Mouse (Mus musculus) midbrain, embryonic 16.5 days (tissue): ENCODE measurements at regions not wholly inside any gene's neighbourhood (a gene's known extent, or its start where the extent isn't known, plus 50 kb on each side); places are given as distances from the start of the nearest gene placed in this dataset.

Experiments used
- ATAC-seq: fragments of 200-750 bp; cut with Nextera tagmentation; 2 replicates; pipeline ENCODE4 v1.8.0; 2017; ENCODE audit warnings: moderate TSS enrichment
- H3K27ac ChIP-seq: fragments of 300-500 bp; sonication (generic); 2 replicates; pipeline ENCODE4 v1.5.1; 2014; ENCODE audit warnings: mild to moderate bottlenecking, low read length, mixed read lengths
- H3K27me3 ChIP-seq: fragments of 300-500 bp; sonication (generic); 2 replicates; pipeline ENCODE4 v1.6.1; 2014; ENCODE audit warnings: low read depth, low read length, mixed read lengths; ENCODE audit not compliant: control insufficient read depth, insufficient read depth
- H3K36me3 ChIP-seq: fragments of 300-500 bp; sonication (generic); 2 replicates; pipeline ENCODE4 v1.6.1; 2014; ENCODE audit warnings: mild to moderate bottlenecking, low read length, moderate library complexity, mixed read lengths; ENCODE audit not compliant: control insufficient read depth, insufficient read depth
- H3K4me1 ChIP-seq: fragments of 300-500 bp; sonication (generic); 2 replicates; pipeline ENCODE4 v1.6.1; 2014; ENCODE audit warnings: mild to moderate bottlenecking, low read length, mixed read lengths; ENCODE audit not compliant: control insufficient read depth, insufficient read depth
- H3K4me2 ChIP-seq: fragments of 300-500 bp; sonication (generic); 2 replicates; pipeline ENCODE4 v1.6.1; 2014; ENCODE audit warnings: mild to moderate bottlenecking, low read length, mixed read lengths
- H3K4me3 ChIP-seq: fragments of 300-500 bp; sonication (generic); 2 replicates; pipeline ENCODE4 v1.5.1; 2014; ENCODE audit warnings: low read depth, mild to moderate bottlenecking, low read length, moderate library complexity, mixed read lengths
- H3K9ac ChIP-seq: fragments of 300-500 bp; sonication (generic); 2 replicates; pipeline ENCODE4 v1.6.1; 2014; ENCODE audit warnings: low read depth, low read length, mixed read lengths
- H3K9me3 ChIP-seq: fragments of 300-500 bp; sonication (generic); replicated peaks from 2 replicates; pipeline ENCODE4 v1.6.1; 2014; ENCODE audit warnings: mild to moderate bottlenecking, low read length, mixed read lengths; ENCODE audit not compliant: control insufficient read depth, poor library complexity, severe bottlenecking
- WGBS: fragments of 180-500 bp; shearing (Covaris S2); extraction: QIAGEN DNeasy Blood & Tissue Kit; methylation state at CpG from one replicate; pipeline ENCODE4 v1.1.7; 2014; 5-methylcytosine and 5-hydroxymethylcytosine counted together

DNA sequence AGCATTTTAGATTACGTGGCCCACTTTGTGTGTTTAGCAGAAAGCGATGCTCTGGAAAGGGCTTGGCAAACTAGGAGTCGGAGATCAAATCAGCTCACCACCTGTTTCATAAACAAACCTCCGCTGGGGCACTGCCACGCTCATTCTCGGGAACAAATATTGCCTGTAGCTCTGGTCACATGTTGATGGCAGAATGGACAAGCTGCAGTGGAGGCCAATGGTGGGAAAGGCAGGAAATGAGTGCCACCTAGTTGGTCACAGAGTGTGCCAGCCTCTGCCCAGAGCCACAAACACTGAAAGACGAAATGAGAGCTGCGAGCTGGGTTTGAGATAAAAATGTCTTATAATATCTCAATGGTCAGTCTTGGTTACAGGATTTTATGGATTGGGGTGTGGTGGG lies 259.2 kb upstream of the Csf3r start:
- H3K9ac ChIP-seq, result no peak overlapping the region
- no peaks in the 10 kb centered on the region for H3K4me1 ChIP-seq
- no peaks in the 10 kb centered on the region for H3K36me3 ChIP-seq
- no peak for ATAC-seq
- H3K9me3 ChIP-seq, result no peaks in the 10 kb centered on the region
- no peak overlapping the region for H3K4me2 ChIP-seq
- no peak overlapping the region for H3K4me3 ChIP-seq
- H3K27ac ChIP-seq, result no peak overlapping the region
- WGBS, result 80% methylated on average over 8 of the region's 8 CpGs
- no peaks in the 10 kb centered on the region for H3K27me3 ChIP-seq

DNA sequence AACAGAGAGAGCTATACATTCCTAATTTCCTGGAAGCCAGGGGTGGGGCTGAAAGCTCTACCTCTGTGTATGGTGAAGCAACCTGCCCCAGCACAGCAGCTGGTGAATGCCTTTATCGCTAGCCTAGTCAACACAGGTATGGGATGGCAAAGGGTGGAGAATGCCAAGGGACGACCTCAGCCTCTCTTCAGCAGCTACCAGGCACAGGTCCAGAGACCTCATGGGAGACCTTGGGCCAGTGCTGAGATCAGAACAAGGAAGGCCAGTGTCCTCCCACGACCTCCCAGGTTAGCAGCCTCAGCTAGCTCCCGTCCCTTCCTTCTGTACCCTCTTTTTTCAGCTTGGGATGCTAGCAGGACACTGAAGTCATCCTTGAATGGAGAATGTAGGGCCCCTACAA lies 247.2 kb upstream of the Csf3r start:
- H3K27me3 ChIP-seq, result no peaks in the 10 kb centered on the region; the same call in 1 of the 2 replicates
- H3K4me1 ChIP-seq, result peaks cover 16% of the 10 kb centered on the region; the same call in 1 of the 2 replicates
- no peak overlapping the region for H3K4me3 ChIP-seq
- H3K9me3 ChIP-seq, result no peaks in the 10 kb centered on the region
- no peak overlapping the region for H3K4me2 ChIP-seq
- WGBS, result 95% methylated on average over 4 of the region's 4 CpGs
- H3K27ac ChIP-seq, result no peak overlapping the region
- no peaks in the 10 kb centered on the region for H3K36me3 ChIP-seq
- ATAC-seq, result no peak
- H3K9ac ChIP-seq, result no peak overlapping the region

GRCm38 (mm10) chr4:125780113-125780512 lies 244.2 kb upstream of the Csf3r start:
- Histone ChIP-seq H3K27me3 (no peaks in the 10 kb centered on the region; the same call in 1 of the 2 replicates), H3K4me1 (peaks cover 16% of the 10 kb centered on the region; the same call in 1 of the 2 replicates), H3K9ac (no peak overlapping the region), H3K4me3 (no peak overlapping the region), H3K9me3 (no peaks in the 10 kb centered on the region), H3K4me2 (no peak overlapping the region), H3K36me3 (no peaks in the 10 kb centered on the region), H3K27ac (no peak overlapping the region)
- 12% methylated on average over 4 of the region's 4 CpGs for WGBS
- no peak for ATAC-seq

GRCm38 (mm10) chr4:125780921-125781487 lies 243.3 kb upstream of the Csf3r start:
- H3K27me3 ChIP-seq, result no peaks in the 10 kb centered on the region; the same call in 1 of the 2 replicates
- ATAC-seq, result peak; percentile 59; the same call in 1 of the 2 replicates
- peak overlapping the region; percentile 48; the same call in 1 of the 2 replicates for H3K9ac ChIP-seq
- H3K9me3 ChIP-seq, result no peaks in the 10 kb centered on the region
- H3K27ac ChIP-seq, result peak overlapping the region; percentile 62
- peaks cover 16% of the 10 kb centered on the region; the same call in 1 of the 2 replicates for H3K4me1 ChIP-seq
- no peaks in the 10 kb centered on the region for H3K36me3 ChIP-seq
- H3K4me2 ChIP-seq, result peak overlapping the region; percentile 18; the same call in 1 of the 2 replicates
- whole genome bisulfite sequencing, result 4% methylated on average over 12 of the region's 12 CpGs
- no peak overlapping the region for H3K4me3 ChIP-seq

DNA sequence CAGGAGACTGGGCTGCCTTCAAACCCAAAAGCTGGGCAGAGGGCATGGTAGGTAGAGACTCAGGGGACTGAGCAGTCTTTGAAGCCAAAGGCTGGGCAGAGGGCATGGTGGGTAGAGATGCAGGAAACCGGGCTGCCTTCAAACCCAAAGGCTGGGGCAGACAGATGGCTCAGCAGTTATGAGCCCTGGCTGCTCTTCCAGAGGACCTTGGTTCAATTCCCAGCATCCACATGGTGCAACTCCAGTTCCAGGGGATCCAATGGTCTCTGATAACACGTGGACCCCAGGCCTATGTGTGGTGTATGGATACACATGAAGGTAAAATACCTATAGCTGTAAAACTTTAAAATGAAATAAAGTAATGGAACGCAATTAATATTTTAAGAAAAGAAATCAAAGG lies 242.0 kb upstream of the Csf3r start:
- Histone ChIP-seq H3K27ac (no peak overlapping the region), H3K36me3 (no peaks in the 10 kb centered on the region), H3K4me1 (peaks cover 16% of the 10 kb centered on the region; the same call in 1 of the 2 replicates), H3K4me3 (no peak overlapping the region), H3K9me3 (no peaks in the 10 kb centered on the region), H3K4me2 (no peak overlapping the region), H3K27me3 (no peaks in the 10 kb centered on the region; the same call in 1 of the 2 replicates), H3K9ac (no peak overlapping the region)
- no peak for ATAC-seq
- 89% methylated on average over 3 of the region's 3 CpGs for WGBS

DNA sequence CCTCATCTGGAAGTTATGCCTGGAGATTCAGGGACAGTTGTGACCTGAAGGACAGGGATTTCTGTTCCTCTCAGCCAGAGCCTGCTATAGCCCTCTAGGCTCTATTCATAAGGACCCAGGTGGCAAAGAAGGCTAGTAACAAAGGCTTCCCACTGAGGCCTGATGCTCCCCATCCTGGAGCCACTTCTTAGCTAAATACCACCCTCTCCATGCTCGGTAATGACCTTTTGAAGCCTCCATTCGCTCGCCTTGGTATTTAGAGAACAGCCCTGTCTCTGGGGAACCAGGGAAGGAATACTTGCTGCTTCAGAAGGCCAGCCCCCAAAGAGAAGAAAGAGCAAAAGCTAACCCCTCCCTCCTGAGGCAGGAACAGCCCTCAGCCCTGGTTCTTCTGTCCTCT lies 238.3 kb upstream of the Csf3r start:
- H3K27ac ChIP-seq, result no peak overlapping the region
- H3K4me3 ChIP-seq, result no peak overlapping the region
- H3K9me3 ChIP-seq, result no peaks in the 10 kb centered on the region
- H3K4me1 ChIP-seq, result peaks cover 3% of the 10 kb centered on the region; the same call in 1 of the 2 replicates
- 11% methylated on average over 3 of the region's 3 CpGs for WGBS
- no peak overlapping the region for H3K9ac ChIP-seq
- no peak overlapping the region for H3K4me2 ChIP-seq
- no peaks in the 10 kb centered on the region for H3K27me3 ChIP-seq
- H3K36me3 ChIP-seq, result no peaks in the 10 kb centered on the region
- ATAC-seq, result no peak

DNA sequence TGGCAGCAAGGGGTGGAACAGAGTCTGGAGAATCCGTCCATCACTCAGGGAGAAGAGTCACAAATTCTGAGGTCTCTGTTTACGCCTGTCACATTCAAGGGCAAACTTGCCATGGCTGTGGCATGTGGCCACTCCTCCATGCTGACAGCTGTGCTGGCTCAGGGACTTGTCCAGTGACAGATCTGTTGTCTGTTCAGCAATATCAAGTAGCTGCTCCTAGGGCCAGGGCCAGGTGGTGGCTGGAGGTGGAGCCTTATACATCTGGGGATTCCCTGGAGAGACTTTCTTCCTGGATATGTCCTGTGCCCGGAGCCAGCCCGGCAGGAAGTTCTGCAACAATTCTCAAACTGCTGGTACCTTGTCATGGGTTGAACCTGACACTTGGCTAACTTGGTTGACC lies 229.7 kb upstream of the Csf3r start:
- no peaks in the 10 kb centered on the region for H3K36me3 ChIP-seq
- no peak overlapping the region for H3K4me3 ChIP-seq
- ATAC-seq, result no peak
- no peak overlapping the region for H3K4me2 ChIP-seq
- no peak overlapping the region for H3K9ac ChIP-seq
- 88% methylated on average over 4 of the region's 4 CpGs for WGBS
- H3K27me3 ChIP-seq, result no peaks in the 10 kb centered on the region
- no peaks in the 10 kb centered on the region for H3K9me3 ChIP-seq
- H3K4me1 ChIP-seq, result no peaks in the 10 kb centered on the region
- H3K27ac ChIP-seq, result no peak overlapping the region

DNA sequence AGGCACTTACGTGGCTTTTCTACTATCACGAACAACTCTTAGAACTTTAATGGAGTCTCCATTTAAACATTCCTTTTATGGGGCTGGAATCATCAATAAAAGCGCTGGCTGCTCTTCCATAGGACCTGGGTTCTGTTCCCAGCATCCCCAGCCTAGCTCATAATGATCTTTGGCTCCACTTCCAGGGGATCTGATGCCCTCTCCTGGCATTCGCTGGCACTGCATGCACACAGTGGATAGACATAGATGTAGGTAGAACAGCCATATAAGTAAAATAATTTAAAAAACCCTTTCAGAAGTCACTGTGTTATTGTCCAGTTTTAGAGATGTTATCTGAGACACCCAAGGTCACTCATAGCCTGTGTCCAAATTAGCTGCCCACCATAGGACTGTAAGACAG lies 216.4 kb upstream of the Csf3r start:
- H3K9me3 ChIP-seq, result no peaks in the 10 kb centered on the region
- H3K27me3 ChIP-seq, result no peaks in the 10 kb centered on the region
- H3K4me3 ChIP-seq, result no peak overlapping the region
- no peaks in the 10 kb centered on the region for H3K36me3 ChIP-seq
- H3K9ac ChIP-seq, result no peak overlapping the region
- no peak overlapping the region for H3K27ac ChIP-seq
- ATAC-seq, result no peak
- peaks cover 4% of the 10 kb centered on the region for H3K4me1 ChIP-seq
- 93% methylated on average over 4 of the region's 4 CpGs for WGBS
- no peak overlapping the region for H3K4me2 ChIP-seq

DNA sequence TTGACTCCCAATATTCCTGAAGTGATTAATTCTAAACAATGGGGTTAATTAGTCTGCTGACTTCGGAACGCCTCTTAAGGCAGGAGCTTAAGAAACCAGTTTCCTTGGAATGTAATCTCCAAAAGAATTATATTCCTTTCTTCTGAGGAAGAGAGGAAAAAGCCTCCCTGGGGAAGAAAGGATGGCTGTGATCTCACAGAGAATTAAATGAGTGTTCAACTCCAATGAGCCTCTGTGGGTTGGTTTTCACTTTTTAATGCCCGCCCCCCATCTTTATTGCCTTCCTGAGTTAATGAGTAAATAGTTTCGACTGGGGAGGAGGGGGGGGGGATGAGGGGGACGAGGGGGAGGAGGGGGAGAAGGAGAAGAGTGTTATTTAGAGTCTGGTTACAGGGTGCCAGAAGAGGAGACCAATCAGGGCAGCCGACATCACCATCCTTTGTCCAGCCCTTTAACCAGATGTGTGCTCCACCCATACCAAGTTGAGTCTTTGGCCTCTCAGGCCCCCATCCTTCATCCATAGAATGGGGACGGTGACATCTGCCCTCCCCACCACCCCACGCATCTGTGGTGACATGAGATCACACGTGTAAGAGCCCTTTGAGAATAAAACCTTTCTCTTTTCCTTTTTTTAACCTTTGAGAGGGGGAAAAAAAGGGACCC lies 214.8 kb upstream of the Csf3r start:
- Histone ChIP-seq H3K9ac (no peak overlapping the region), H3K9me3 (no peaks in the 10 kb centered on the region), H3K4me2 (no peak overlapping the region), H3K27ac (peak overlapping the region; percentile 61; the same call in 1 of the 2 replicates), H3K4me1 (peaks cover 4% of the 10 kb centered on the region), H3K36me3 (no peaks in the 10 kb centered on the region), H3K4me3 (no peak overlapping the region), H3K27me3 (no peaks in the 10 kb centered on the region)
- 12% methylated on average over 9 of the region's 9 CpGs for WGBS
- peak; percentile 71; the same call in 1 of the 2 replicates for ATAC-seq
